Mouse (Mus musculus): ENCODE results near the gene Kcnh7. TPM values are rescaled to one million over a fixed set of nuclear protein-coding genes. Genes with fewer than 3 reads are reported as not detected.
"Not testable (repeated sequence)": the region's sequence is repeated elsewhere in the genome, so short reads cannot be mapped to it uniquely, and the experiment has no call there.

Kcnh7 gene
- total RNA-seq, 2 experiments from 2014 or later, result not detected

DNA sequence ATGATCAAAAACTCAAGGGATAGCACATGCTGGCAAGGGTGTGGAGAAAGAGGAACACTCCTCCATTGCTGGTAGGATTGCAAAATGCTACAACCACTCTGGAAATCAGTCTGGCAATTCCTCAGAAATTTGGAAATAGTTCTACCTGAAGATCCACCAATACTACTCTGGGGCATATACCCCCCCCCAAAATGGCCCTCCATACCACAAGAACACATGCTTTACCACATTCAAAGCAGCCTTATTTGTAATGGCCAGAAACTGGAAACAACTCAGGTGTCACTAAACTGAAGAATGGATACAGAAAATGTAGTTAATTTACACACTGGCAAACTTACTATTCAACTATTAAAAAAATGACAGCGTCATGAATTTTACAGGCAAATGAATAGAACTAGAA lies 453.4 kb downstream of the Kcnh7 start:
- ATAC-seq (replicated peaks; ENCODE audit: low FRiP score, low TSS enrichment, poor library complexity, severe bottlenecking), result no peak

- no peak for ATAC-seq (replicated peaks; ENCODE audit: low FRiP score, low TSS enrichment, poor library complexity, severe bottlenecking)
Observed at GRCm38 (mm10) chr2:62727732-62728131, 456.4 kb downstream of the Kcnh7 start.

DNA sequence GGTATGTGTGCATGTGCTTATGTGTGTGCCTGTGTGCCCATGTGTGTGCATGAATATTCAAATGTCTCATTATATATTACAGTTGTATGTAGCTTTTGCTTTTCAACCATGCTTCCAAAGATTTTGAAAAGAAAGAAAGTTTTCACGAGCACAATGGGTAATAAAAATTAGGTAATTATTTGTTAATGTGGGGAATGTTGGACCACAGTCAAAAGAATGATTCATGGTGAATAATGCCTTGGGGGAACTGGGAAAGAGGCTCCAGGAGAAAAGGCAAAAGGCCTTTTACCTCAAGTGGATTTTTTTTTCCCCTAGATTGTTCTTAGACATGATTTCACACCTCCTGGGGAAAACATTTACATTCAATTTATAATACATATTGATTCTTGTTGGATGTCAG lies 458.1 kb downstream of the Kcnh7 start:
- ATAC-seq (replicated peaks; ENCODE audit: low FRiP score, low TSS enrichment, poor library complexity, severe bottlenecking), result no peak

- no peak for ATAC-seq (replicated peaks; ENCODE audit: low FRiP score, low TSS enrichment, poor library complexity, severe bottlenecking)
Observed at GRCm38 (mm10) chr2:62718411-62718810, 465.7 kb downstream of the Kcnh7 start.

- no peak for ATAC-seq (replicated peaks; ENCODE audit: low FRiP score, low TSS enrichment, poor library complexity, severe bottlenecking)
Observed at GRCm38 (mm10) chr2:62717270-62717669, 466.8 kb downstream of the Kcnh7 start.

DNA sequence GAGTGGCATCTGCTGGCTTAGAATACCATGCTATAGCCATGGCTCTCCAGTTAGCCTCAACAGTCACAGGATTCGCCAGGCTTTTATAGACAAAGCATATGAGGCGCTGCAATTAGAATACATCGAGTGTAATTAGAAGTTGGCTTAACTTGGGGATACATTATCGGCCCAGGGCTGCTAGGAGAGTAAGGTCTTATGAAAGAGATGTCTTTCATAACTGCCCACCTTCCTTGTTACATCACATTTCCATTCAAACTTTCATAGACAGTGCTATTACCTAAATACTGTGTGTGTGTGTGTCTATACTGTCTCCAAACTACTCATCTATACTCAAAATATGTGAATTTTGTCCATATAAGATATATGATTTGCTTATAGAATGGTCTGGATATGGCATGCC lies 468.8 kb downstream of the Kcnh7 start:
- no peak for ATAC-seq (replicated peaks; ENCODE audit: low FRiP score, low TSS enrichment, poor library complexity, severe bottlenecking)

GRCm38 (mm10) chr2:62714362-62714761 lies 469.7 kb downstream of the Kcnh7 start:
- ATAC-seq (replicated peaks; ENCODE audit: low FRiP score, low TSS enrichment, poor library complexity, severe bottlenecking), result not testable (repeated sequence)

DNA sequence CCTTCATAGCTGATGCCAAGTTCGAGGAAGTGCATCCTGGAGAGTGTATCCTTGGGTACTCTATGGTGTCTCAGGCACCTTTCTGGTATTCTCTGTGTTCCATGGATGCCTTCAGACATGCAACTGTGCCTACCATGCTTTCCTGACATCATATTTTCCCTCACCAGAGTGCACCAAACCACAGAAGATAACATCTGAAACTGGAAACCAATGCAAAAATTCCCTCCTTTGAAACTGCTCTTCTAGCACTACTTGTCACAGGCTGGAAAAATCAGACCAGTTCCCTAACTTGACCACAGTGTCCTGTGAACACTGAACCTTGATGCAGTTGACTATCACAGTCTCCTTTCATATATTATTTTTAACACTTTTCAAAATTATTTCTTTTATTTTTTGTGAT lies 474.5 kb downstream of the Kcnh7 start:
- ATAC-seq (replicated peaks; ENCODE audit: low FRiP score, low TSS enrichment, poor library complexity, severe bottlenecking), result no peak

DNA sequence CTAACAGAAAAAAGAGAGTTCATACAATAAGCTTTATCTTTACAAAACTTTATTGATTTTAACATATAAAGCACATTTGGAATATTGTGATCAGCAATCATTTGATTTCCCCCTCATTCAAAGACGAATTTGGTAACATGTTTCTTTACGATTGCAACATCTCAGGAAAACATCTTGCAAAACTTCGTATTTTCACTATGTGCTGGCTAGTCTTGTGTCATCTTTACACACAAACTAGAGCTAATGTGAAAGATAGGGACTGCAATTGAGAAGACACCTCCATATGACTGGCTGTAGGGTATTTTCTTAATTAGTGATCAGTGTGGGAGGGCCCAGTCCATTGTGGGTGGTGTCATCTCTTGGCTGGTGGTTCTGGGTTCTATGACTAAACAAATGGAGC lies 477.8 kb downstream of the Kcnh7 start:
- no peak for ATAC-seq (replicated peaks; ENCODE audit: low FRiP score, low TSS enrichment, poor library complexity, severe bottlenecking)

- no peak for ATAC-seq (replicated peaks; ENCODE audit: low FRiP score, low TSS enrichment, poor library complexity, severe bottlenecking)
Observed at GRCm38 (mm10) chr2:62685934-62686333, 498.2 kb downstream of the Kcnh7 start.

- peak; percentile 68 for ATAC-seq (replicated peaks; ENCODE audit: low FRiP score, low TSS enrichment, poor library complexity, severe bottlenecking)
Observed at GRCm38 (mm10) chr2:62684989-62685595, 499.0 kb downstream of the Kcnh7 start.

DNA sequence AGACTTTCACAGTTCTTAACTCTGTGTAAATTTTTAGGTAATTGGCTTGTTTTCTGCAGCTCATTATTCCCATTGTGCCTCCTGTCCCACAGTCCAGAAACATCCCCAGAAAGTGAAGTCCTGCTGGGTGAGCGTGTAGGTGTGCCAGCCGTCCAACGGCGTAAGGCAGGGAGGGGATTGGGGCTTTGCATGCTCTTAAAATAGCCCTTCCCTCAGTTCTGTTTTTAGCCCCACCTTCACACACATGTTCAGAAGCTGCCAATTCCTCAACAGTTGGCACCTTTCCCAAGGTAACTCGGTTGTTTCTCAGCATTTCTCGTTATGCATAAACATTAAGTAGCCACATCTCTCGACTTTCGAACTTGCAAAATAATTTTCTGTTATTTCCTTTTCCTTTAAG lies 502.4 kb downstream of the Kcnh7 start:
- ATAC-seq (replicated peaks; ENCODE audit: low FRiP score, low TSS enrichment, poor library complexity, severe bottlenecking), result peak; percentile 43

GRCm38 (mm10) chr2:62672788-62673187 lies 511.3 kb downstream of the Kcnh7 start:
- no peak for ATAC-seq (replicated peaks; ENCODE audit: low FRiP score, low TSS enrichment, poor library complexity, severe bottlenecking)

DNA sequence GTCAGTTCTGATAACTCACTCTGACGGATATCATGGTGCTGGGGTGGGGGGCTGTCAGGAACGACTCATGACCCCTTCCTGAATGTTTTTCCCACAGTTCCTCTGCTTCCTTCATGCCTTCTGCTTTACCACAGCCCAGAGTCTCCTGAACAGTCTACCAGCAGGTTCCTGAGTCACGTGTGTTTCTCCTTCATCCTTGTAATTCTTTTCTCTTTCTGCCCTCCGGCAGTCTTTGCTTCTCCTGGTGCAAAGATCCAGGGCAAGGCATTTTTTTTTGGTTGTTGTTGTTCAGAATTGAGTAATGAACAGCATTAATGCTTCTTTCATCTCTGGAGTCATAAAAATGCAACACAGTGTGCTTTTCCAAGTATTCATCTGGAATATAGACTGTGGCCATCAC lies 513.3 kb downstream of the Kcnh7 start:
- ATAC-seq (replicated peaks; ENCODE audit: low FRiP score, low TSS enrichment, poor library complexity, severe bottlenecking), result no peak

DNA sequence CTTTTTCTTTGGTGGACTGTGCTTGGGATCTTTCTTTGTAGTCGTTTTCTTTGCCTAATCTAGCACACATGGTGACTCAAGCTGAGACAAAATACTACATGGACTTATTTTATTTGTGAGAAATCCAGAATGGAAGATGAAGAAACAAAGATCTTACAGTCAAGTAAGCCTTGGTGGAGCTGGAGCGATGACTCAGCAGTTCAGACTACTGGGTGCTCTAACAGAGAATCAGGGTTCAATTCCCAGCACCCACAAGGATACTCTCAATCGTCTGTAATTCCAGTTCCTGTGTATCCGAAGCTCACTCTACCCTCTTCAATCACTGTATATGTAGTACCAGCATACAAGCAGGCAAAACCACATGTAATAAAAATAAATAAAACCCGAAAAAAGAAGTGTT lies 513.8 kb downstream of the Kcnh7 start:
- ATAC-seq (replicated peaks; ENCODE audit: low FRiP score, low TSS enrichment, poor library complexity, severe bottlenecking), result no peak

- ATAC-seq (replicated peaks; ENCODE audit: low FRiP score, low TSS enrichment, poor library complexity, severe bottlenecking), result no peak
Observed at GRCm38 (mm10) chr2:62669848-62670247, 514.2 kb downstream of the Kcnh7 start.

DNA sequence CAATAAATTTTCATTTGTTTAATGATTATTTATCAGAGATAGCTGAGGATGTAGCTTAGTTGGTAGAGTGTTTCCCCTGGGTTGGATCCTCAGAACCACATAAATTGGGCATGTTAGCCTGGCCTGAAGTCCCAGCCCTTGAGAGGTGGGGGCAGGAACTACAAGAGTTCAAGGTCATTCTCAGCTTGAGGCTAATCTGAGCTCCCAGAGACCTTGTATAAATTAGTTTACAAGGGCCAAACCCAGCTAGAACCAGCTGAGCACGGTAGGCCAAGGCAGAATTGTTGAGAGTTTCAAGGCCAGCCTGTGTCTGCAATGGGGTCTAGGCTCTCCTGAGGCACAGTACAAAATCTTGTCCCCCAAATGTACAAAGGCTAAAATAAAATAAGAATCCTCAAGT lies 518.6 kb downstream of the Kcnh7 start:
- no peak for ATAC-seq (replicated peaks; ENCODE audit: low FRiP score, low TSS enrichment, poor library complexity, severe bottlenecking)

- no peak for ATAC-seq (replicated peaks; ENCODE audit: low FRiP score, low TSS enrichment, poor library complexity, severe bottlenecking)
Observed at GRCm38 (mm10) chr2:62664839-62665238, 519.2 kb downstream of the Kcnh7 start.

GRCm38 (mm10) chr2:62664135-62664670 lies 519.9 kb downstream of the Kcnh7 start, which contains the start of gene Gca:
TSS of gene Gca (plus strand) at chr2:62664285.
- ATAC-seq (replicated peaks; ENCODE audit: low FRiP score, low TSS enrichment, poor library complexity, severe bottlenecking), result peak; percentile 99

- ATAC-seq (replicated peaks; ENCODE audit: low FRiP score, low TSS enrichment, poor library complexity, severe bottlenecking), result no peak
Observed at GRCm38 (mm10) chr2:62662560-62662959, 521.5 kb downstream of the Kcnh7 start.

DNA sequence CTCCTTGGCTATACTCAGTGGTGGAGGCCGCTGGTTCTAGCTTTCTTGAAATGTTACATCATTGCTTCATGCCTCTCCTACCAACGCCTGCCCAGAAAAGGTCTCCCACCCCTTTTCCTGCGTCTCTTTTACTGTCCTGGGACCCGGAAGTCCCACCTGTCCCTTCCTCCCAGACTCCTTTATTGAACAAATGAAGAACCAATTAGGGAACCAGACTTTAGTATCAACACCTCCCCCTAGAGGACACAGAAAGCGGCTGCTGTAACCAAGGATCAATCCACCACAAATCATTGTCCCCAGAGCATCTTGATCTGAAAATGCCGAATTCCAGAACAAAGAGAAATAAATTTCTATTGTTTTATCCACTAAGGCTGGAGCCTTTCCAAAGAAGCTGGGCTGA lies 523.5 kb downstream of the Kcnh7 start:
- no peak for ATAC-seq (replicated peaks; ENCODE audit: low FRiP score, low TSS enrichment, poor library complexity, severe bottlenecking)

GRCm38 (mm10) chr2:62656072-62656471 lies 528.0 kb downstream of the Kcnh7 start:
- no peak for ATAC-seq (replicated peaks; ENCODE audit: low FRiP score, low TSS enrichment, poor library complexity, severe bottlenecking)
